Mouse (Mus musculus) embryo, embryonic 9.5 days (tissue): ENCODE data around the gene Dok3.
A peak's percentile ranks its signal among the peaks of the same experiment; 100 is the strongest.

Source experiments
- DNase-seq: peaks from one replicate; pipeline ENCODE4 v3.0.0-alpha.2; 2017; ENCODE audit errors: extremely low spot score

The Dok3 gene

DNA sequence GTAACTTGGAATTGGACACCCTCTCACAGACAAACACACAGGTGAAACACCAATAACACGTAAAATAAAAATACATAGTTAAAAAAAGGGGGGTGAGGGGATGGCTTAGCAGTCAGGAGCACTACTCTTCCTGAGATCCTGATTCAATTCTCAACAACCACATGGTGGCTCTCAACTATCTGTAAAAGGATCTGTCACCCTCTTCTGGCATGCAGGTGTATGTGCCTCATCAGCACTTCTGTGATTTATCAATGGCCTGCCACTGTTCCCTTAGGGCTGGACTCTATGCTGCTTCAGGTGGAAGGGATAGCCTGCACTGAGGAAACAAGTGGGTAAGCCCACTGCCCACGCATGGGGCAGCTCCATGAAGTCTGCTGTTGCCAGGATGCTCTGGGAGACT lies 11.8 kb upstream of the Dok3 start:
- DNase-seq, result no peak

- DNase-seq, result peak; percentile 99
Observed at GRCm38 (mm10) chr13:55536194-55537175, 7.4 kb upstream of the Dok3 start, which contains the start of gene Ddx41. Gene Ddx41, minus strand, starts transcription at chr13:55536658.

GRCm38 (mm10) chr13:55535796-55536193 lies 6.7 kb upstream of the Dok3 start:
- no peak for DNase-seq

DNA sequence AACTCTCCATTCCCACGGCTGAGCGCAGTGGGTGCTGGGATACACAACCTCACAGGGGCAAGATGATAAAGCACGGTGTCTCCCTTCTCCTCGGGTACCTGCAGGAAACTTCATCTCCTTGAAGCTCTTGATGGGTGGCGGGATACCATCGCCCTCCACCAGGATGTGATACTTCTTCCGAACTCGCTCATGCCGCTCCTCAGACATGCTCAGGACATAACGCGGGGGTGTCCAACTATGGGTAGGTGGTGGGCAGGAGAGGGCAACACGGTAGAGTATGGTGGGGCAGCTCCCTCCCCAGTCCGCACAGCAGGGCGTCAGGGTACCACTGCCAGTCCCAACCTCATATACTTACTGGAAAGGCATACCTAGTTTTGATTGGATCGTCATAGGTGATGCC lies 6.1 kb upstream of the Dok3 start:
- DNase-seq, result no peak

DNA sequence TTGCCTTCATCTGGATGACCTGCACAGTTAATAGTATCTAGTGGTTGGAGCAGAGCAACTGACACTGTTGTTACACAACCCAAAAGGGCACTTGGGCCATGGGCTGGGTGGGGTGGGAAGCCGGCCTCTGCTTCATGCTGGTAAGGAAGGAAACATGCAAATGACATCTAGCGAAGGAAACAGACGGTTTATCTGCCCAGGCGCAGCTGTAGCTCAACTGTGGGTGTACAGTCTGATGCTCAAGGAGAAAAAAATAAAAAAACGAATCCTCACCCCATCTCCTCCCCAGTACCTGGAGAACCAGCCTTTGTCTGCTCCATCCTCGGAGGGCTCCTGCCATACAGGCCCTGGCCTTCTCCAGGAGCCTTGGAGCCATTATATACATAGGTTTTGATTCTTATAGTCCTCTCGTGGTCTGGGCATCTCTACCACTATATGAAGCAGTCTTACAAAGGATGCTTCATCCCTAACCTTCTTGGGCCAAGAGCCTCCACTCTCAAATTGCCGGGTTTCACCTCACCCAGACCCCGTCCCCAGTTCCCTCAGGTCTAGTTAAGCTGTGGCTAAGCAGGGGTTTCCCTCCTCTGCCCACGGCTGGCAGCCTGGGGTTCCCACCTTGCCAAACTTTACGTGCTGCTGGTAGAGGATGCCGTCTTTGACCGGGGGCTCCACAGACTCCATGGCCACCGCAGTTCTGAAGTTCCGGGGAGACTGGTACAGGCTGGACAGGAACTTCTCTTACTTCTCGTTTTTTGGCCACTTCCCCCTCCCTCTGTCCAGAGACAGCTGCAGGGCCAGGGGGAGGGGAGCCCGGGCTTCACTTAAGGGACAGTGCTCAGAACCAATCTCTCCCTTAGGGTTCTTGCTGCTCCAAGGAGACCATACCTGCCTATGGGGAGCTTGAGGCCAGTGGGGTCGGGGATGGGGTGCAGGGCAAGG lies 993 bp downstream of the Dok3 start:
- no peak for DNase-seq

- no peak for DNase-seq
Observed at GRCm38 (mm10) chr13:55527212-55527611, 1.9 kb downstream of the Dok3 start.

GRCm38 (mm10) chr13:55525733-55526553 lies 3.2 kb downstream of the Dok3 start:
- no peak for DNase-seq

GRCm38 (mm10) chr13:55523951-55524600 lies 5.0 kb downstream of the Dok3 start:
- no peak for DNase-seq

- DNase-seq, result peak; percentile 48
Observed at GRCm38 (mm10) chr13:55523278-55523677, 5.8 kb downstream of the Dok3 start.

- no peak for DNase-seq
Observed at GRCm38 (mm10) chr13:55522730-55523129, 6.4 kb downstream of the Dok3 start.

- no peak for DNase-seq
Observed at GRCm38 (mm10) chr13:55519606-55520005, 9.5 kb downstream of the Dok3 start.

- peak; percentile 85 for DNase-seq
Observed at GRCm38 (mm10) chr13:55516955-55517354, 12.1 kb downstream of the Dok3 start.

- DNase-seq, result no peak
Observed at GRCm38 (mm10) chr13:55513828-55514227, 15.3 kb downstream of the Dok3 start.

DNA sequence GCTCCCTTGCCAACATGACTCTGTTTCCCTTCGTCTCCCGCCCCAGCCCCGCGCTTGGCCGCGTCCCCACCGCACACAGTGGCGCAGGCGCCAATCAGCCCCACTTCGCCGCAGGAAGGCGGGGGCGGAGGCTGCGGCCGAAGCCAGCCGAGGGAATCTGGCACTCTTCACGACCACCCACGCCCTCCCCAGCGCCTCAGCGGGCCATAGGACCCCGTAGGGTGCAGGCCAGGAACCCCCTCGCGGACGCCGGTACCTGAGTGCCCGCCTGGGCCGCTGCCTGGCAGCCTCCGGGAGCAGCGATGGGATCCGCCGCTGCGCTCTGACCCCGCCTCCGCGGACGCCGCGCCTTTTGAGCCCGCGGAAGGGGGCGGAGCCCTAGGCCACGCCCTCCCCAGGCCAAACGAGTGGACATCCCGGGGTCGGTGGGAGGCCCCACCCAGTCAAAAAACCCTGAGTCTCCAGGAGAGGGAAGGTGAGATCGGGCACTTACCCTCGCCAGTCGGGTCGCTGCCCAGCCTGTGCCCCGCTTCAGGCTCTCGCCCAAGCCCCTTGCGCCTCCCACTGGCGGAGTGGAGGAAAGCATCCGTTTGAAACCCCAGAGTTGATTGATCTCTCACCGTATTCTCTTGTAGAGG lies 15.9 kb downstream of the Dok3 start, which contains the start of gene Pdlim7:
TSS of gene Pdlim7 (minus strand) at position 566 of the 638 bp plus-strand sequence.
- peak; percentile 96 for DNase-seq

- DNase-seq, result peak; percentile 81
Observed at GRCm38 (mm10) chr13:55512379-55513031, 16.6 kb downstream of the Dok3 start.

DNA sequence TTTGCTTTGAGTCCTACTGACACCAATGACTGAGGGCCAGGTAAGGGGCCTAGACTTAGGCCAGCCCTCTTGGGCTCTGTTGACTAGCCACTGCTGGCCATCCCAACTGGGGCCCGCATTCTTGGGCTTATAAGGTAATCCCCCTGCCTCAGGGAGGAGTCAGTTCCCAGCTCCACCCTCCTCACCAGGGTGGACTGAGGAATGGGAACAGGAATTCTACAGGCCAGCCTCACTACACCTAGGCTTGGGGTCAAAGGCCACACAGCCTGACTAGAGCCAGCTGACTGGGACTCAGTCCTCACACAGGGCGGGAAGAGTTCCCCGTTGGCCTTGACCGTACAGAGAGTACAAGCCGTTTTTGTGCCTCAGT lies 17.6 kb downstream of the Dok3 start:
- DNase-seq, result peak; percentile 54

- DNase-seq, result peak; percentile 78
Observed at GRCm38 (mm10) chr13:55510668-55511491, 18.2 kb downstream of the Dok3 start.

DNA sequence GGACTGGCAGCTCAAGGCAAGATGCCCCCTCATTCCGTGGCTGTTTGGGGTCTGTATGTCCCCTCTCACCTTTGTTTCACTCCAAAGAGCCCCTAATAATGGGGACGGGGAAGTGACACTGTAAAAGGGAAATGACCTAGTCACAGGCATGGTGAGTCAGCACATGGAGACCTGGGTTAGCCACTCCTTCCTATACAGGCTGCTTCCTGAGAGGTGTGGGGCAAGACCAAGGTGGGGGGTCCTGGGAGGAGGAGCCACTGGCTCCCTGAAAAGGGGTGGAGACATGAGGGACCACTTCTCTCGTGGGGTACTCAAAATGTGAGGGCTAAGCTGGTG lies 18.8 kb downstream of the Dok3 start:
- DNase-seq, result no peak

DNA sequence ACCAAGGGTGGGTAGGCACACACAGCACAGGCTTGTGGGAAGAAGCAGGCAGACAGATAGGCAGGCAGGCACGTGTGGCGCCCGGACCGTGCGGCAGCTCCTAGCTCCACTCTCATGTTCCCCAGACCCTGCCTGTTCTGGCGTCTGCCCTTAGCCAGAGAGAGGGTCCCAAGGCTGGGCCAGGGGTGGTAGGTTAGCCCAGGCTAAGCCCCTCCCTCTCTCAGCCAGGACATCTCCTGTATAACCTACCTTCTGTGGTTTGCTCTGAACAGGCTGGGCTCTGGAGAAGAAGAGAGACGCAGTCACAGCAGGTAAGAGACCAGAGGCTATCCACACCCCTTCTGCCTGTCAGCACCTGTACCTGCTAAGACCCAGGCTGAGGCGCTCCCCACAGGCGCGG lies 20.6 kb downstream of the Dok3 start:
- DNase-seq, result no peak
